Mouse (Mus musculus): ENCODE results near the gene Fosl1.

DNA sequence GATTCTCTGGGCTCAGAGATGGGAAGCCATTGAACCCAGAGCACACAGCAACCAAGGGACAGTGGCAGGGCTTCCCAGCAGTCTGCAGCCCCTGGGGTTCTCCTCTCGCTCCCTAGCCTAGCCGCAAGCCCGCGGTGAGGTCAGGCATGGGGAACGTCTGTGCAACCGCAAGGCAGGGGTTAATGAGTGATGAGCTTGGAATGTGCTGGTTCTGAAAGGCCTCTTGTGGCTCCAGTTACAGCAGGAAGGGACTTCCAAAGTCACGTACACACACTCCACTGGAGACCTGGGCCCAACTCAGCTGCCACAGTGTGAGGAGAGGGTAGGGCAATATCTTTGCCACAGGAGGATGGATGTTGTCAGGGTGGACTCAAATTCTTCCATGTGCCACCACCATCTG is 2.4 kb upstream of the Fosl1 start:
- TF ChIP-seq CTCF (IDR thresholded peaks at IDR 0.05; ENCODE audit: low read depth, low read length) (no peak), POLR2A (IDR thresholded peaks at IDR 0.05; ENCODE audit: borderline replicate concordance, low read depth, low read length) (no peak)
